Mouse (Mus musculus) G1E (cell line): ENCODE results near the gene E130308A19Rik. TPM values are rescaled to one million over a fixed set of nuclear protein-coding genes. Genes with fewer than 3 reads are reported as not detected.

Experiments used
- ATAC-seq: 2 replicates; pipeline ENCODE4 v1.8.0; 2016; ENCODE audit warnings: mild to moderate bottlenecking; ENCODE audit not compliant: insufficient number of reproducible peaks, poor library complexity, low FRiP score, severe bottlenecking; ENCODE audit errors: extremely low read depth
- DNase-seq: peaks from one replicate; pipeline ENCODE4 v3.0.0; 2012; ENCODE audit warnings: low spot score
- H3K27me3 ChIP-seq: 2 replicates; pipeline ENCODE4 v1.6.1; 2012; ENCODE audit warnings: mild to moderate bottlenecking, low read length, inconsistent platforms; ENCODE audit not compliant: insufficient read depth
- H3K36me3 ChIP-seq: replicated peaks from 2 replicates; pipeline ENCODE3; 2012; ENCODE audit warnings: mild to moderate bottlenecking, inconsistent platforms
- H3K4me1 ChIP-seq: 2 replicates; pipeline ENCODE4 v1.6.1; 2012; ENCODE audit warnings: low read depth, low read length, inconsistent platforms, mixed read lengths; ENCODE audit not compliant: insufficient read depth
- H3K4me3 ChIP-seq: 2 replicates; pipeline ENCODE4 v1.5.1; 2012; ENCODE audit warnings: low read depth, mild to moderate bottlenecking, inconsistent platforms, low read length, moderate library complexity, mixed read lengths
- H3K9me3 ChIP-seq: replicated peaks from 2 replicates; pipeline ENCODE4 v1.6.1; 2012; ENCODE audit warnings: inconsistent platforms
- CTCF ChIP-seq: IDR thresholded peaks from 2 replicates; pipeline ENCODE4 v1.5.1; 2012; ENCODE audit warnings: low read depth, low read length, inconsistent platforms, mixed read lengths
- GATA1 ChIP-seq: IDR thresholded peaks from 2 replicates; pipeline ENCODE4 v1.6.1; 2012; ENCODE audit warnings: borderline replicate concordance, low read length, inconsistent platforms, mixed read lengths
- GATA2 ChIP-seq: IDR thresholded peaks from 2 replicates; pipeline ENCODE4 v1.6.1; 2012; ENCODE audit warnings: low read depth, low read length, inconsistent platforms, borderline replicate concordance
- POLR2AphosphoS5 ChIP-seq: IDR thresholded peaks from 2 replicates; pipeline ENCODE4 v1.6.1; 2012; ENCODE audit warnings: low read depth, low read length, inconsistent platforms; ENCODE audit not compliant: insufficient replicate concordance
- TAL1 ChIP-seq: conservative IDR thresholded peaks from 2 replicates; pipeline ENCODE4 v1.6.1; 2012; ENCODE audit warnings: low read depth, low read length, inconsistent platforms, mixed read lengths
- polyA plus RNA-seq: library from polyadenylated mRNA; stranded (reverse); fragments of >175 nt; gene quantifications from 2 replicates; pipeline ENCODE4 v1.2.3, GENCODE M21; 2012
- total RNA-seq, 2 experiments: library from RNA; stranded (forward) in 1 of 2; stranded (reverse) in 1 of 2; fragments of 200-1000 nt in 1 of 2; fragments of >200 nt in 1 of 2; fragmentation: Nextera tagmentation in 1 of 2; gene quantifications; 2 replicates each; pipeline ENCODE4 v1.2.3; 2014 to 2017

The E130308A19Rik gene
- total and polyA plus RNA-seq, 3 experiments: 6.1 to 33.8 (median 8.1) TPM

GRCm38 (mm10) chr4:59801489-59801888, 175.5 kb downstream of the E130308A19Rik start, which contains the start of gene Inip:
Gene Inip (minus strand): TSS chr4:59801589.
- Histone ChIP-seq H3K4me3 (no peak within 1 kb of the TSS), H3K36me3 (no peaks in the 10 kb centered on the region), H3K9me3 (no peaks in the 10 kb centered on the region), H3K4me1 (peaks cover 53% of the 10 kb centered on the region), H3K27me3 (no peaks in the 10 kb centered on the region)
- DNase-seq (no peak), ATAC-seq (no peak)
- no peak for TF ChIP-seq GATA1
- no peak for TF ChIP-seq POLR2AphosphoS5

DNA sequence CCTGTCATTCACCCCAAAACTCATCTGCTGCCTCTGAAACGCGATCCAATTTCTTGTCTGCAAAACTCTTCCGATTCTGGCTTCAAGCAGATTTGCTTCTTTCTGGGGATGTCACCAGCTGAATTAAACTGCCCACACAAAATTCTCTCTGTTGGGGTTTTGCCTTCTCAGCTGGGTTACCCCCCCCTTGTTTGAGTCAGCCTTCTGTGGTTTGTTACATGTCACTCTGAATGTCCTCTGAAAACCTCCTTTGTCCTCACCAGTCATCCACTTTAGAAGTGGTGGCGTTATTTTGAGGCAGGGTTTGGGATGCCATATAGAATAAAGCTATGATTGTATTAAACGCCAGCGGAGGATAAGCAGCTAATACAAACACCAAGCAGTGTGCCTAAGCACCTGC, 176.1 kb downstream of the E130308A19Rik start:
- H3K4me3 ChIP-seq: no peak overlapping the region
- ATAC-seq: no peak
- H3K4me1 ChIP-seq: peaks cover 59% of the 10 kb centered on the region

DNA sequence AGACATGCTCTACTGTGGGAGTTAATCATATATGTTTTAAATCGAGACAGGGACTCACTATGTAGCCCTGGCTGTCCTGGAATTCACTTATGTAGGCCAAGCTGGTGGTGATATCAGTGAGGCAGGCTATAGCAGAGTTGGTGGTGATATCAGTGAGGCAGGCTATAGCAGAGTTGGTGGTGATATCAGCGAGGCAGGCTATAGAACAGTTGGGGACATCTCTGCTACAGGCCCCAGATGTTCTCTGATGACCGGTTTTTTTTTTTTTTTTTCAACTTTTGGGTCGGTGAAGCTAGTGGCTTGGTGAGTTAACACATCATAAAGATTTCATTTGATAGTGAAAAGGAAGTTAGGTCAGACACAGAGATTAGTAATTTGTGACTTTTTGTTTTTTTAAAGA, 176.8 kb downstream of the E130308A19Rik start:
- peak; percentile 75 for ATAC-seq
- Histone ChIP-seq H3K27me3 (no peaks in the 10 kb centered on the region), H3K4me3 (no peak overlapping the region), H3K4me1 (peaks cover 62% of the 10 kb centered on the region), H3K9me3 (no peaks in the 10 kb centered on the region), H3K36me3 (peaks cover 3% of the 10 kb centered on the region)
- TF ChIP-seq TAL1 (no peak), GATA2 (no peak), GATA1 (no peak), POLR2AphosphoS5 (no peak), CTCF (no peak)
- DNase-seq: no peak

More for the DNA sequence above, 176.1 kb downstream of the E130308A19Rik start:
- Histone ChIP-seq H3K9me3 (no peaks in the 10 kb centered on the region), H3K36me3 (no peaks in the 10 kb centered on the region), H3K27me3 (no peaks in the 10 kb centered on the region)
- TF ChIP-seq CTCF (no peak), GATA2 (no peak), TAL1 (no peak), GATA1 (no peak), POLR2AphosphoS5 (no peak)
- no peak for DNase-seq

GRCm38 (mm10) chr4:59803358-59803757, 177.3 kb downstream of the E130308A19Rik start:
- Histone ChIP-seq H3K27me3 (no peaks in the 10 kb centered on the region), H3K36me3 (peaks cover 4% of the 10 kb centered on the region), H3K4me1 (peaks cover 60% of the 10 kb centered on the region), H3K4me3 (no peak overlapping the region), H3K9me3 (no peaks in the 10 kb centered on the region)
- TF ChIP-seq GATA2: no peak
- TF ChIP-seq POLR2AphosphoS5: no peak
- no peak for TF ChIP-seq CTCF
- no peak for TF ChIP-seq GATA1
- TF ChIP-seq TAL1: no peak
- ATAC-seq: peak; percentile 46
- DNase-seq: peak; percentile 56

DNA sequence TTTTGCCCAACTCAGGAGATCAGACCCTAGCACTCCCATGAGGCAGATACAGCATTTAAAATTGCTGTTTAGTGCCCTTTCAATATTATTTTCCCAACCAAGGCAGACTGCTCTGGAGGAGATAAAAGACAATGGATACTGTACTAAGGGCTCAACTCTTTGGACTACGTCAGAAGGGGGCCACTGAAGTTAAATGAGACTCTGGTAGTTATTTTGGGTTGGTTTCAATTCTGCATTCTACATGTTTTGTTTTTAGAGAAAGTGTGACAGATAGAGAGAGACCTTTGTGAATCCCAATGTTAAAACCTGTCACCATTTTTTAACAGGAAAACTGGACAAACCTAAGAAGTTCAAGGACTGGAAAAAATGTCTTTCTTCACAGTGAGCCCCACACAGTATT, 178.7 kb downstream of the E130308A19Rik start:
- Histone ChIP-seq H3K36me3 (peaks cover 12% of the 10 kb centered on the region), H3K4me3 (peak overlapping the region; percentile 92; the same call in 1 of the 2 replicates), H3K4me1 (peaks cover 66% of the 10 kb centered on the region), H3K27me3 (no peaks in the 10 kb centered on the region), H3K9me3 (no peaks in the 10 kb centered on the region)
- TF ChIP-seq CTCF (no peak), POLR2AphosphoS5 (no peak), TAL1 (no peak), GATA1 (no peak), GATA2 (no peak)
- ATAC-seq (no peak), DNase-seq (no peak)

- peaks cover 19% of the 10 kb centered on the region for H3K36me3 ChIP-seq
- H3K4me3 ChIP-seq: peak within 1 kb of the TSS; percentile 92
- TF ChIP-seq TAL1 (no peak), GATA1 (no peak), CTCF (no peak), GATA2 (no peak), POLR2AphosphoS5 (no peak)
- peaks cover 69% of the 10 kb centered on the region for H3K4me1 ChIP-seq
- no peaks in the 10 kb centered on the region for H3K9me3 ChIP-seq
- H3K27me3 ChIP-seq: no peaks in the 10 kb centered on the region
- DNase-seq (peak; percentile 86), ATAC-seq (peak; percentile 30)
Observed at GRCm38 (mm10) chr4:59805181-59805967, 179.4 kb downstream of the E130308A19Rik start, which contains the start of gene Snx30. Gene Snx30 (plus strand): TSS chr4:59805840.
